ENCODE assay signal across 8 mouse cellular contexts in the genomic region with DNA sequence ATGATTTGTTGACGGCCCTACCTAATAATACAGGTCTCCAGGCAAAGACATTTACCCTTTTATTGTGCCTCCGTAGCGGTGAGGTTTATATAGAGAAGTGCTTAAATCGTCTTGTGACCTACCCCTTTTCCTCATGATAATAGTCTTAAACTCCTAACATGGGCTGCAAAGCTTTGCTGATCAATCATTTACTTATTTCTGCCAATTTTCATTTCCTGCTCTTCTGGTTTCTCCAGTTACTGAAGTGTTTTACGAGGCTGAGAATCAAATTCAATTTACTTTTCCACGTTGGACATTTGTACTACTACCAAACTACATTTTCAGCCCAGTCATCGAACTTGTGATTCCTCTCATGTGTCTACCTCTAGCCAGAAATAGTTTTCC. TPM values are rescaled to one million over a fixed set of nuclear protein-coding genes. Genes with fewer than 3 reads are reported as not detected.
DNase-seq lines count a peak whose midpoint lies in the region; ATAC-seq and TF ChIP-seq lines count a peak whose summit lies in the region.

No protein-coding gene starts in this region.

- peak overlapping the region; percentile 84 for H3K9ac ChIP-seq in heart, embryonic 13.5 days
- peak overlapping the region; percentile 44; the same call in 1 of the 2 replicates for H3K9ac ChIP-seq in ES-E14 (ENCODE audit: insufficient read depth, low read depth, low read length, poor library complexity, severe bottlenecking)

- peaks cover 12% of the 10 kb centered on the region for H3K4me1 ChIP-seq in heart, embryonic 13.5 days
- H3K4me1 ChIP-seq in ES-E14 (ENCODE audit: control insufficient read depth in 2 of 2, insufficient read depth in 2 of 2, low read length in 2 of 2, poor library complexity in 1 of 2): peaks cover 0 to 2% of the 10 kb centered on the region in 2 experiments; a peak in 1 of 4 replicates
- H3K4me1 ChIP-seq in hindbrain, embryonic 10.5 days (replicated peaks): peaks cover 18% of the 10 kb centered on the region

- no peaks in the 10 kb centered on the region for H3K27me3 ChIP-seq in heart, embryonic 13.5 days (replicated peaks)
- no peaks in the 10 kb centered on the region for H3K27me3 ChIP-seq in hindbrain, embryonic 10.5 days (ENCODE audit: insufficient read depth, poor library complexity, severe bottlenecking)

- H3K36me3 ChIP-seq in heart, embryonic 13.5 days: peaks cover 21% of the 10 kb centered on the region
- peaks cover 6% of the 10 kb centered on the region; the same call in 1 of the 2 replicates for H3K36me3 ChIP-seq in ES-E14 (ENCODE audit: control insufficient read depth, insufficient read depth, low read length, poor library complexity, severe bottlenecking)
- peaks cover 22% of the 10 kb centered on the region for H3K36me3 ChIP-seq in hindbrain, embryonic 10.5 days

- peak overlapping the region; percentile 82 for H3K4me2 ChIP-seq in heart, embryonic 13.5 days

- no peaks in the 10 kb centered on the region for H3K9me3 ChIP-seq in heart, embryonic 13.5 days
- no peaks in the 10 kb centered on the region for H3K9me3 ChIP-seq in ES-E14 (ENCODE audit: control insufficient read depth, insufficient read depth, low read depth, low read length)
- no peaks in the 10 kb centered on the region for H3K9me3 ChIP-seq in hindbrain, embryonic 10.5 days

- H3K4me3 ChIP-seq in heart, embryonic 13.5 days: peak overlapping the region; percentile 65
- H3K4me3 ChIP-seq in ES-E14 (ENCODE audit: insufficient read depth in 1 of 2, low read depth in 1 of 2, low read length in 2 of 2, poor library complexity in 1 of 2, severe bottlenecking in 1 of 2): peak overlapping the region; percentile 58 to 95
- peak overlapping the region; percentile 88 for H3K4me3 ChIP-seq in hindbrain, embryonic 10.5 days

- peak overlapping the region; percentile 82; the same call in 1 of the 2 replicates for H3K27ac ChIP-seq in heart, embryonic 13.5 days (replicated peaks)
- H3K27ac ChIP-seq in ES-E14 (ENCODE audit: insufficient read depth, low read depth, low read length, poor library complexity, severe bottlenecking): no peak overlapping the region
- peak overlapping the region; percentile 93 for H3K27ac ChIP-seq in hindbrain, embryonic 10.5 days

- in situ Hi-C loops in ES-E14 (cut with MboI; ENCODE audit: low sequenced_read_pairs in 2 of 2, unreplicated experiment in 2 of 2): no loop called here

- 31% methylated on average over 7 of the region's 7 CpGs for WGBS in heart, embryonic 13.5 days
- 37% methylated on average over 7 of the region's 7 CpGs for WGBS in hindbrain, embryonic 10.5 days

- ATAC-seq in heart, embryonic 13.5 days (ENCODE audit: extremely low read depth, insufficient number of reproducible peaks, low FRiP score, low TSS enrichment): no peak

- no peak for DNase-seq in heart, adult 9 months (ENCODE audit: low spot score in 2 of 2)
- no peak for DNase-seq in ES-E14 (ENCODE audit: low read depth, low spot score)
- no peak for DNase-seq in hindbrain, embryonic 10.5 days (ENCODE audit: low spot score)
- DNase-seq in lung, postnatal 36 days: peak; percentile 39
- DNase-seq in left cerebral cortex, adult 8-10 months (ENCODE audit: low spot score in 2 of 2): no peak
- no peak for DNase-seq in spleen, postnatal 10 days (ENCODE audit: low spot score in 2 of 2)
- DNase-seq in cerebellum, adult 8-10 months: no peak

TF ChIP-seq in ES-E14, 5 proteins besides CTCF, POLR2A, EP300 and RAD21:
- no peak for TF ChIP-seq CHD2 (IDR thresholded peaks at IDR 0.05; ENCODE audit: low read depth, low read length)
- TF ChIP-seq ZNF384 (IDR thresholded peaks at IDR 0.05; ENCODE audit: low read depth, low read length): no peak
- TF ChIP-seq ZC3H11A (IDR thresholded peaks at IDR 0.05; ENCODE audit: borderline replicate concordance, low read depth, low read length): no peak
- no peak for TF ChIP-seq MAFK (IDR thresholded peaks at IDR 0.05; ENCODE audit: insufficient read depth, low read depth, low read length)
- no peak for TF ChIP-seq HCFC1 (IDR thresholded peaks at IDR 0.05; ENCODE audit: borderline replicate concordance, insufficient read depth, low read length)

RNA-seq across cellular contexts. Expression of gene Coa4, which starts 0.6 kb away (rescaled TPM):
- polyA plus RNA-seq in heart, embryonic 13.5 days (2015; fragmentation: Nextera tagmentation; extraction: Ambion mirVana): 23.0 and 23.1 TPM in 2 replicates
- total RNA-seq in ES-E14 (2012; rRNA removed): 11.3 and 14.6 TPM in 2 replicates
- 20.4 and 23.3 TPM in 2 replicates for polyA plus RNA-seq in hindbrain, embryonic 10.5 days (2016; fragmentation: Nextera tagmentation; extraction: Ambion mirVana)
- total RNA-seq in left cerebral cortex, adult 8-10 months (2022): 10 to 100 TPM in 1 of 4 experiments, 1 to 10 TPM in 3; 8.2 to 10.3 (median 9.5) TPM

RNA-seq across cellular contexts. Expression of gene Dnajb13, which starts 22.8 kb away (rescaled TPM):
- polyA plus RNA-seq in heart, embryonic 13.5 days (2015; fragmentation: Nextera tagmentation; extraction: Ambion mirVana): 0.19 and 0.29 TPM in 2 replicates
- total RNA-seq in ES-E14 (2012; rRNA removed): 2.5 and 2.8 TPM in 2 replicates
- polyA plus RNA-seq in hindbrain, embryonic 10.5 days (2016; fragmentation: Nextera tagmentation; extraction: Ambion mirVana): 1.9 and 9.2 TPM in 2 replicates
- total RNA-seq in left cerebral cortex, adult 8-10 months (2022): 1 to 10 TPM in 1 of 4 experiments, under 1 TPM in 3; 0.48 to 1.1 (median 0.79) TPM

RNA-seq across cellular contexts. Expression of gene Ucp2, which starts 44.4 kb away (rescaled TPM):
- polyA plus RNA-seq in heart, embryonic 13.5 days (2015; fragmentation: Nextera tagmentation; extraction: Ambion mirVana): 189 and 197 TPM in 2 replicates
- total RNA-seq in ES-E14 (2012; rRNA removed): 46.9 and 52.7 TPM in 2 replicates
- polyA plus RNA-seq in hindbrain, embryonic 10.5 days (2016; fragmentation: Nextera tagmentation; extraction: Ambion mirVana): 122 and 123 TPM in 2 replicates
- total RNA-seq in left cerebral cortex, adult 8-10 months (2022): 100 to 1,000 TPM in 1 of 4 experiments, 10 to 100 TPM in 3; 63.3 to 124 (median 79.8) TPM
